Mouse (Mus musculus) CD4-positive, CD25-positive, alpha-beta regulatory T cell, adult 4 months (primary cell): ENCODE data around the gene Me1. TPM values are rescaled to one million over a fixed set of nuclear protein-coding genes. Genes with fewer than 3 reads are reported as not detected.
A peak's percentile ranks its signal among the peaks of the same experiment; 100 is the strongest.

Experiments used
- ATAC-seq: one replicate; pipeline ENCODE4 v1.8.0; 2017
- polyA plus RNA-seq, 2 experiments: library from polyadenylated mRNA; unstranded; fragments of 100-300 nt; shearing (Covaris generic); gene quantifications; one replicate each; pipeline ENCODE4 v1.2.1; 2017

Me1 gene
- polyA plus RNA-seq, 2 experiments from 2014 or later, result not detected

DNA sequence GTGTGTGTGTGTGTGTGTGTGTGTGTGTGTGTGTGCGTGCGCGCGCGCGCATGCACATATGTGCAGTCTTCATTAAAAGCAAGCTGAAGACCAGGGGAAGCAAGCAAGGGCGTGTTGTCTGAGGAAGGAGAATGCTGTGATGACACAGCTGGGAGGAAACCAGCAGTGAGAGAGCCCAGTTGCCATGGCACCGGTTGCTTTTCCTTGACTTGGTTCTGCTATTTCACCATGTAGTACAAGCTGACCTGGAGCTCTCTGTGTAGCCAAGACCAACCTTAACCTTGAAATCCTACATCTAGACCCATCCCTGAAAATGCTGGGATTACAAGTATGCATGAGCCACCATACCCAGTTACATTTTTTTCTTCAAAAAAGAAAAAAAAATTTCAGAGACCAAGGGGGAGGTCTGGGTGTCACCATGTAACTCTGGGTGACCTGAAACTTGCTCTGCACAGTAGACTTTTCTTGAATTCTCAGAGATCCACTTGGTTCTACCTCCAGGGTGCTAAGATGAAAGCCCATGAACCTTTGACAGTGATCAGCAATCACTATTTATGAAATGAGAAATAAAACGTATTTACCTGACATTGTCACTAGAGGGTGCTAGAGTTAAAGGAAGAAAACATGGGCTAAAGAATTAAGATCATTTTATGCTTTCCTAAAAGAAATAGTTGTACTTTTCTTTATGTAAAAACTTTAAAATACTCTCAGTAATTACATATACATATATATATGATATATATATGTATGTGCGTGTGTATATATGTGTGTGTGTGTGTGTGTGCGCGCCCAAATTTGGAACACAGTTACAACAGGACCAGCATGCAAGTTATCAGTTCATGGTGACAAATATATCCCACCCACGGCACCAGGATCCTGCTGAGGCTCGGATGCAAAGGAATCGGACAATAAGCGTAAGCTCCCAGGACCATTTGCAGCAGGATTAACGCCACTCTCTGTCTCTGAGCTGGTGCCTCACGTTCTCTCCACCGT, 102.8 kb downstream of the Me1 start:
- ATAC-seq, result peak; percentile 69

- no peak for ATAC-seq
These were observed 108.5 kb downstream of the Me1 start for GRCm38 (mm10) chr9:86587019-86587795.

- ATAC-seq, result peak; percentile 94
These were observed 112.0 kb downstream of the Me1 start for GRCm38 (mm10) chr9:86583740-86584139.

DNA sequence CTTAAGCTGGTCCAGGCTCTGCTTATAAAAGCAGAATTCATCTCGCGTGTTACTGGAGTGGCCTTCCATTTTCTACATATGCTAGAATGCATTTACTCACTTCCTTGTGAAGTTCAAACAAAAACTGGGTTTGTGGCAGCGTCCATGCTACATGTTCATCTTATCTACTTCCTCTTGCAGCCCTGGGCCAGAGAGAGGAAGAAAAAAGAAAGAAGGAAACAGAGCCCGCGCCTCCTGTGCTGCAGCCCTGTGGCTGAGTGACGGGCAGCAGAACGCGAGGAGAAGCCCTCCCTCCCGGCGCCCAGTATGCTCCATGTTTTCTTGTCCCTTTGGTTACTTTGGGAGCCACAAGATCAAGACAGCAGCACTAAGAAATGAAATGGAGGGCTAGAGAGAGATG, 116.1 kb downstream of the Me1 start:
- ATAC-seq, result no peak

DNA sequence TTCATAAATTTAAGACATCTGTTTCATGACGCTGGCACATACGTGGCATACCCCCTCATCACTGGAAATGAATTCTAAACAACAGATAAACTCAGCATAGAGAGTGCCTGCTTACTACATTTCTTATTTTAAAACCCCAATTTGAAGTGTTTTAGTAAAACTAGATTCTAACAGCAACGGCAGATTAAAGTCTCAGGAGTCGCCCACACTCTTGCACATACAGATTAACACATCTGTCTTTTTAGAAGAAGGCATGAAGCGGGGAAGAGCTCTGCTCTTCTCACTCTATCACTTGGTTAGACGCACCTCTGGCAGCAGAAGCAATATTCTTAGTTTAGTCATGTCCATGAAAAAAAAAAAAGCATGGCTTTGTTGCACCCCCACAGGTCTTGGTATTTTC, 120.6 kb downstream of the Me1 start:
- no peak for ATAC-seq

DNA sequence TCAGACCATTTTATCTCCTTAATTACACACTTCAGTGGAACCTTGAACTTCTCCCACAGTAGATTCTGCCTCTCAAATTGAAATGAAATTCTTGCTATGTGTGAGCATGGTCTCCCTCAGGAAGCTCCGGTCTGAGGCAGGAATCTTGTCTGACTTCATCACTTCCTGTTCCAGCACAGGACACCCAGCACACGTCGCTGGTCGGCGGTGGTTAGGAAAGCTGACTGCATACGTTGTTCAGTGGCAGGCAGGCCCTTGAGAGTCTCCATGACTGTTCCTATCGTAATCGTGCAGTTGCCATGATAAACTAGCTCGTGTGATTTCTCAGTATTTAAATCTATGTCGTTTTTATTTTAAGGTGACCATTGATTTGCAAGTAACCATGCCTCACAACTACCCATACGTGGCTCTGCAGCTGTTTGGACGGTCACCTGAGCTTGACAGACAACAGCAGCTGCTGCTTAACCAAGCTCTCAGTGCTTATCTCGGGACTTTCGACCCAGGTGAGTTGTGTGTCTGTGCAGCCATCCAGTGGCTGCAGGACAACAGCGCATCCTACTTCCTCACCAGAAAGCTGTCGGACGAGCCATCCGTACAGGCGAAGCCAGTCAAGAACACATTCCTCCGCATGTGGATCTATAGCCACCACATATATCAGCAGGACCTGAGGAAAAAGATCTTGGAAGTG, 122.0 kb downstream of the Me1 start:
- ATAC-seq, result no peak

DNA sequence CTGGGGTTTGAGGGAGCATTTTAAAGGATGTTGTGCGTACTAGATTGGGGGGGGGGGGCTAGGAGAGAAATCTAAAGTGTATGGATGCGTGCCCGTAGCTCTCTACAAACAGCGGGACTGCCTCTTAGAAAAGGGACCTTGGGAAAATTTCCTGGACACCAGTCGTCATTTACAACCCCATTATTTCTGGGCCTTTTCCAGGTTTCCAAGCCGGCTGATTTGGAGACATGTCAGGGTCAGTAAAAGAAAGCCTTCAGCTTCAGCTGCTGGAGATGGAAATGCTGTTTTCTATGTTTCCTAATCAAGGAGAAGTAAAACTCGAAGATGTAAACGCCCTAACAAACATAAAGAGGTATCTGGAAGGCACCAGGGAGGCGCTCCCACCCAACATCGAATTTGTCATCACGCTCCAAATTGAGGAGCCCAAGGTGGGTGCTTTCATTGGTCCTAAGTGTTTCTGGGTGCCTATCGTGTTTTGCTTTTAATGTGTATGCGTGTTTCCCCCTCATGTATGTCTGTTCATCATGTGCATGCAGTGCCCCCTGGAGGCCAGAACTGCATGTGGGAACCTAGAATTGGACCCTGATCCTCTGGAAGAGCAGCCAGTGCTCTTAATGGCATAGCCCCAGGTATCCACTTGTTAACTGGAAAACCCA, 123.0 kb downstream of the Me1 start:
- peak; percentile 60 for ATAC-seq

GRCm38 (mm10) chr9:86572196-86572595, 123.6 kb downstream of the Me1 start:
- peak; percentile 25 for ATAC-seq

- ATAC-seq, result peak; percentile 91
These were observed 124.1 kb downstream of the Me1 start, which contains the start of the genes Pgm3 and Rwdd2a for GRCm38 (mm10) chr9:86571540-86572135. Pgm3 (minus strand) TSS chr9:86571842. Rwdd2a (plus strand) TSS chr9:86571991.

GRCm38 (mm10) chr9:86570946-86571345, 124.8 kb downstream of the Me1 start:
- no peak for ATAC-seq

- no peak for ATAC-seq
These were observed 125.4 kb downstream of the Me1 start for GRCm38 (mm10) chr9:86570261-86570890.

GRCm38 (mm10) chr9:86569314-86569910, 126.3 kb downstream of the Me1 start:
- ATAC-seq, result no peak

DNA sequence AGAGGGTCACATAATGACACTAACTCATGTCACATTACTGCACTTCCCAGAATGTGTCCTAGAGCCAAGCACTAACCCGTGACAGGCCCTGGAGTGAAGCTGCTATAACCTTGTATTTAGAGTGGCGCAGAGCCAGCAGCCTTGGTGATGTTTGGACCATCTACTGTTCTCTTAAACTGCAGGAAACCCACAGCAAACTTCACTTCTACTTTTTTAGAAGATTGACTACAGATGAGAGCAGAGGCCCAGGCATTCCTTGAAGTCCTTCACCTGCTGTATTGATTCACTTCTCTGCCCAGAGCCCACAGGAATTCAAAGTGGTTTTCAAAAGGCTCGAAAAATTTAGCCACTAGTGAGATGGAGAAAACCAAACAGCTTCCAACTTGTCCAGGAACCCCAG, 135.2 kb downstream of the Me1 start:
- ATAC-seq, result no peak

GRCm38 (mm10) chr9:86554641-86555040, 141.1 kb downstream of the Me1 start:
- ATAC-seq, result no peak

DNA sequence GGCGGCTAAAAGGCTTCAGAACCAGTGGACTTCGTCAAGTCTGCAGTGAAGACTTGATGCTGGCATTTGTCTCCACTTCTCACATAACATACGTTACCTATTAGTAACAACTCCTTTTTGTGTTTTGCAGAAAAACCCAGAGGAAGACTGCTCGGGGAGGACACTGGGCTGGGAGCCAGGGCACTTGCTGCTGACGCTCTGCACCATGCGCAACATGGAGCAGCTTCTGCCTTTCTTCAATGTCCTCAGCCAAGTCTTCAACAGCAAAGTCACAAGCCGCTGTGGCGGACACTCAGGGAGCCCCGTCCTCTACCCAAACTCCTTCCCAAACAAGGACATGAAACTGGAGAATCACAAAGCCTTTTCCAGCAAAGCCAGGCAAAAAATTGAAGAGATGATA, 141.9 kb downstream of the Me1 start:
- ATAC-seq, result no peak

DNA sequence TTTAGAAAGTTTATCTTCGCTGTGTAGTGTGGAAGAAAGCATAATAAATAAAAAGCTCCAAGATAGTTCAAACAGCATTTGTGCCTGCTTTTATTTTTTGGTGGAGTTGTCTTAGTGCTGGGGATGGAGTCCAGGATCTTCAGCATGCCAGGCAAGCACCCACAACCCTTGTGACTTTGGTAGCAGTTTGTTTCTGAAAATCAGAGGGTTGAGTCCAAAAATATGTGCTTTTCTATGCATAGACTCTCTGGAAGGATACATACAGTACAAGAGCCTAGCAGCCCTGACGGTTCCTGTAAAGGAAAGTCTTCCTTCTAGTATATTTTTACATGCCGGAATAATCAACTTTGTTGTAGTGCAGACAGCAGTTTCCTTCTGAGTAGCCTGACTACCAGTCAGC, 145.0 kb downstream of the Me1 start:
- no peak for ATAC-seq

GRCm38 (mm10) chr9:86549637-86550162, 146.1 kb downstream of the Me1 start:
- ATAC-seq, result no peak

GRCm38 (mm10) chr9:86544559-86544958, 151.2 kb downstream of the Me1 start:
- no peak for ATAC-seq

DNA sequence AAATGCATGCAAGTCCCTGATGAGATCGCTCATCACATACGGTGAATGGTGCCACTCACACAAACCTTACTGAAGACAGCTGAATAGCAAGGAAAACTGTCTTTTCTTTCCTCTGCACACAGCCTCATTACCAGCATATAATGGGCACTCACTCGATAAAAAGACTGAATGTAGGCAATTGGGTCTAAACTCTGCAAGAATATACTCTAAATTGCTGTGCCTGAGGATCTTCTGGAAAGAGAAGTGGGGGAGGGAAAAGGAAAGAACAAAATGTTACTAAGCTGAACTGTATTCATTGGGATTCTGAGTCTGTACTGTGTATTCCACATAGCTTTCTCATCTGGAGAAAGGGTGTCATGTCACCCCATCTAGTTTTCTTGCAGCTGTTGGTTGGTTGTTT, 152.3 kb downstream of the Me1 start:
- no peak for ATAC-seq

- no peak for ATAC-seq
These were observed 161.7 kb downstream of the Me1 start for GRCm38 (mm10) chr9:86534071-86534470.
